Mouse (Mus musculus) ES-E14 (cell line): ENCODE data around the gene Gabra2.

Experiments used
- HCFC1 ChIP-seq: IDR thresholded peaks from 2 replicates; pipeline ENCODE4 v1.6.1; 2012; ENCODE audit warnings: low read length, inconsistent platforms, borderline replicate concordance; ENCODE audit not compliant: insufficient read depth
- ZNF384 ChIP-seq: IDR thresholded peaks from 2 replicates; pipeline ENCODE4 v1.6.1; 2012; ENCODE audit warnings: low read depth, low read length, inconsistent platforms

GRCm38 (mm10) chr5:71011271-71011670 lies 84.4 kb downstream of the Gabra2 start:
- TF ChIP-seq HCFC1 (no peak), ZNF384 (no peak)
